Mouse (Mus musculus) left cerebral cortex, adult 2 months (tissue): ENCODE measurements around the gene Clps. TPM values are rescaled to one million over a fixed set of nuclear protein-coding genes. Genes with fewer than 3 reads are reported as not detected.

Experiments
- DNase-seq, 2 experiments: peaks; one replicate each; pipeline ENCODE4 v3.0.0; 2021 to 2022; ENCODE audit warnings: low spot score in 2 of 2, mixed read lengths in 1 of 2; ENCODE audit errors: extremely low spot score in 1 of 2
- H3K27ac ChIP-seq: fragments of 200-600 bp; 2 replicates; pipeline ENCODE4 v1.8.1; 2022
- H3K4me3 ChIP-seq: fragments of 200-600 bp; 2 replicates; pipeline ENCODE4 v1.8.1; 2022
- CTCF ChIP-seq: fragments of 200-600 bp; IDR thresholded peaks from 2 replicates; pipeline ENCODE4 v1.8.1; 2022; ENCODE audit warnings: antibody characterized with exemption, mild to moderate bottlenecking, moderate library complexity
- intact Hi-C: fragments of 180-260 bp; cut with DNase I; formaldehyde crosslinking; loops from one replicate; pipeline ENCODE4 v1.15.1; 2025
- total RNA-seq, 2 experiments: library from RNA; stranded (reverse); gene quantifications; 2 replicates each; pipeline ENCODE4 v1.2.3; 2021

The Clps gene
- total RNA-seq, 2 experiments from 2014 or later, result not detected

DNA sequence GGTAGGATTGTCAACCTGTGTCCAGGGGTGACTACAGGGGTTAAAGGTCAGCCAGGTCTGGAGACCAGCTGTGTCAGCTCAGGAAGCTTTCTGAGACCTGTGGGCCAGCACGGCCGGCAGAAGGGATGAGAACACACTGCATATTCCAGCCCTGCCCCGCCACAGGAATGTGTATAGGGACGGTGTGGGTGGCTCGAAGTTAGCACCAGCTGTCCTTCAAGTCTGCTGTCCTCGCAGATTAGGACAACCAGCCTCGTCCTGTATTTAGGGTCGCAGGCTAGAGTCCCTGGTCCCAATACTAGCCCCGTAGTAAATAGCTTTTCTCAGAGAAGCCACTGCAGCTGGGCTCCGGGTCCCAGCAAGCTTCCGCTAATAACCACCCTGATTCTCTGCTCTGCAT is 12.0 kb downstream of the Clps start:
- H3K27ac ChIP-seq, result no peak overlapping the region
- H3K4me3 ChIP-seq, result no peak overlapping the region
- no peak for TF ChIP-seq CTCF
- no peak for DNase-seq
- intact Hi-C loops, result no loop called here

DNA sequence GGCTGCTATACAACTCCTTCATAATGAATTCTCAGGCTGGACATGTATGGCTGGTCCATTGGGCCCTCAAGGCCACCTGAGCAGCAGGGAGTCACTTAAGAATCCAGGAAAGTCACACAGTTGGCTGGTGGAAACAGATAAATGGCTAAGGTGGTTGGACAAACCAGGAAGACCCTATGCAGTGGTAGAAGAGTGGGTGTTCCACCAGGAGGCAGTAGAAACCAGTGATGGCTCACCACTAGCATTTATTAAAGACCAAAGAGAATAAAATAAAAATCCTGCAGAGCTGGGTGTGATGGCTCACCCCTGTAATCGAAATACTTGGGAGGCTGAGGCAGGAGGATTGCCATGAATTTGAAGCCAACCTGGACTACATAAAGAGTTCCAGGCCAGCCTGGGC is 13.6 kb downstream of the Clps start:
- Histone ChIP-seq H3K4me3 (no peak overlapping the region), H3K27ac (no peak overlapping the region)
- intact Hi-C loops, result no loop called here
- DNase-seq, result no peak
- TF ChIP-seq CTCF, result peak; percentile 49

DNA sequence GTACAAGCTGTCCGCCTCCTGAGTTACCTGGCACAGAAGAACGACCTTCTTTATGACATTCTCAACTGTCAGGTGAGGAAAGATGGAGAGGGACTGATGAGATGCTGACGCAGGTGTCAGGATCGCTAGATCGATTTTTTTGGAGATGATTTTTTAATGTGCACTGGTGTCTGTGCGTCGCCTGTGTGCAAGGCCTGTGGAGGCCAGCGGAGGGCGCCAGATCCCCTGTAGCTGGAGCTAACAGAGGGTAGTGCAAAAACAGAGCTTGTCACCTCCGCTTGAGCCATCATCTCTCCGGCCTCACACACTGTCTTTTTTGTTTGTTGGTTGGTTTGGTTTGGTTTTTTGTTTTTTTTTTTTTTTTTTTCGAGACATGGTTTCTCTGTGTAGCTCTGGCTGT is 22.7 kb downstream of the Clps start:
- H3K4me3 ChIP-seq, result no peak overlapping the region
- no peak; the same call in 1 of the 2 replicates for TF ChIP-seq CTCF
- intact Hi-C loops, result no loop called here
- DNase-seq, result no peak
- no peak overlapping the region for H3K27ac ChIP-seq

DNA sequence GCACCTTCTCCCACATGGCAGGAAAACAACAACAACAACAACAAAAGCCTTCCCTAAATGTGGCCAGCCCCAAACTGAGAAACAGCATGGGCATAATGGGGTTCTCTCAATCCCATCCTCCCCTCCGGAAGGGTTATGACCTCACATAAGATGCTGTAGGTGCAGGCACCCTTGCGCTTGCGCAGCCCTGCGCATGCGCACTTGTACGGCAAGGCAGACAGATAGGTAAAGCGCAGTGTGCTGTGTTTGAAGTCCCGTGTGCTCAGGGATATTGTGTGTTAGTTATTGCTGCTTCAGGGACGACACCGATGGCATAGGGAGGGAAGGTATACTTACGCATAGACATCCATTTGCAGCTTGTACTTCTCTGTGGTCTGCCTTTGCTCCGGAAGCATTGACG is 27.2 kb downstream of the Clps start:
- DNase-seq, result no peak
- no peak for TF ChIP-seq CTCF
- intact Hi-C loops, result no loop called here
- no peak overlapping the region for H3K4me3 ChIP-seq
- H3K27ac ChIP-seq, result no peak overlapping the region

DNA sequence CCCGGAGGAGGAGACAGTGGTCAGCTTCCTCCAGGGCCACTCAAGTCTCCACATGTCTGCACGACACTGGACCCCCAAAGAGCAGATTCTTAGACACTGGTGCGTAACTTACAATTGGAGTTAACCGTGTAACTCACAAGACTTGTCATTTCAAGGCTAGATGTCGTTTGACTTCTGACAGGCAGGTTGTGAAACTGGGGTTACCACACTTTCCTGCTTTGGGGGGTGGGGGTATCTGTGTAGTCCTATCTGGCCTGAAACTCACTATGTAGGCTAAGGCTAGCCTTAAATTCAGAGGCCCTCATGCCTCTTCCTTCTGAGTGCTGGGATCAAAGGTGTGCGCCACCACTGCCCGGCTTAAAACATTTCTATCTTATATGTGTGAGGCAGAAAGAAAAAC is 28.0 kb downstream of the Clps start:
- intact Hi-C loops, result no loop called here
- DNase-seq, result no peak
- Histone ChIP-seq H3K27ac (no peak overlapping the region), H3K4me3 (no peak overlapping the region)
- no peak for TF ChIP-seq CTCF

DNA sequence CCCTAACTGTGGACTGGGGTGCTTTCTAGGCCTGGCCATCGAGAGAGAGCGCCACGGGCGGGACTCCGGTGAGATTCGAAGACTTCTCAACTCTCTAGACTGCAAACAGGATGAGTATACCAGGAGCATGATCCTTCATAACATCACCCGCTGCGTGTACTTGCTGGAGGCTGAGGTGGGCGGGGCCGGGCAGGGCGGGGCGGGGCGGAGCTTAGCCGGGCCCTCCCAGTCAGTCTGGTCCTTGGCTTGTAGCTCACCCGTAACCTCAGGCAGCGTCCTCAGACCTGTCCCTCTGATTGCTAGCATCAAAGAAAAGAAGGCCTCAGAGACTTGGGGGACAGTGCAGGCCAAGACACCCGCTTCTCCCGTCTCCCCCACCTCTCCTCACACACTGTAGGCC is 28.6 kb downstream of the Clps start:
- intact Hi-C loops, result no loop called here

DNA sequence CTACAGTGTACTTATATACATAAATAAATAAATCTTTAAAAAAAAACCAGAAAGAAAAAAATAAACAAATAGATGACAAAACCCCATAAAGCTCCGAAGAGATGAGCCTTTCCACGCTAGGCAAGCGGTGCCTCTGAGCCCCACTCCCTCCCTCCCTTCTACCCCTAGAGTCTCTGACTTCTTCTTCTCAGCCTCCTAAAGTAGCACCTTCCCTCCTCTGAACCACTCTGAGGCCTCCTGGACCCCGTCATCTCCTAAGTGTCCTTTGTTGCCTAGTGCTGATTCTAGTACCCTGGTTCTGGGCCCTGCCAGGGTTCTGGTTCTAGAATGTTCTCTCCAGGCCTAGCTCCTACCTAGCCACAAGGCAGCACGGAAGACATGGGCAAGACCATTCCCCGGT is 30.1 kb downstream of the Clps start, which contains the start of gene Armc12:
Gene Armc12, plus strand, starts transcription at position 301 of the 400 bp plus-strand sequence.
- Histone ChIP-seq H3K27ac (no peak within 1 kb of the TSS), H3K4me3 (no peak within 1 kb of the TSS)
- intact Hi-C loops, result no loop called here
- DNase-seq, result no peak
- no peak; the same call in 1 of the 2 replicates for TF ChIP-seq CTCF

More for the DNA sequence above, 28.6 kb downstream of the Clps start:
- Histone ChIP-seq H3K4me3 (no peak overlapping the region), H3K27ac (no peak overlapping the region)
- DNase-seq, result no peak
- TF ChIP-seq CTCF, result no peak

DNA sequence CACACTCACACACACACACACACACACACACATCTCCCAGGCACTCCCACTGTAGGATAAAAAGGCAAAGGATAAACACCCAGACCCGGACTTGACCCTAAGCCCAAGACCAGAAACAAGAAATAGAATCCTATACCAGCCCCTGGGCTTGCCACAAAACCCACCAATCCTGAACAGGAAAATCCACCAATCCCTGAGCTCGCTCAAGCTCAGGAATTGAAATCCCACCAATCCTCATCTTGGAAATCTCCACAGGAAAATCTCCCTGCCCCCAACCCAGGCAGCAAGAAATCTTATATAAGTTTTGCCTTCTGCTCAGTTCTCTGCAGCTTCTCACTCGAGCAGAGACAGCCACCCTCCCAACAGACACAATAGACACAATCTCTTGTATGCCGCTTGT is 31.4 kb downstream of the Clps start:
- intact Hi-C loops, result loop anchor here (5.0 kb wide), 1 partner anchor 297 kb away; the partner anchor contains the start of gene Ppard
- H3K27ac ChIP-seq, result no peak overlapping the region
- no peak overlapping the region for H3K4me3 ChIP-seq
- DNase-seq, result no peak
- no peak for TF ChIP-seq CTCF

DNA sequence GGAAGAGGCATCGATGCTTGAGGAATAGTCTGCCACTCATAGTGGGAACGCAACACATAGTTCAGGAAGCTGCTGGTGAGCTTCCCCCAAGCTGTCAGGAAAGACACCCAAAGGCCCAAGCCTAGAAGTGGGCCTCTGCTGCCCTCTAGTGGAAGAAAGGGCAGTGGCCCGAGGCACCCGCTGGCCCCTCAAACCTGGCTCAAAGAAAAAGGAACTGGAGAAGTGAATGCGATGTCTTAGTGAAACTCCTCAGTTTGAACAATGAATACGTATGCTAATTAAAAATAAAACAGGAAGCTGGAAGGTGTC is 32.6 kb downstream of the Clps start:
- intact Hi-C loops, result loop anchor here (1.0 to 5.0 kb wide), 3 partner anchors 121 to 296 kb away; partner anchors contain the start of gene Ppard
- peak; percentile 84 to 91 for DNase-seq
- Histone ChIP-seq H3K27ac (no peak overlapping the region; the same call in 1 of the 2 replicates), H3K4me3 (no peak overlapping the region)
- peak; percentile 99 for TF ChIP-seq CTCF

DNA sequence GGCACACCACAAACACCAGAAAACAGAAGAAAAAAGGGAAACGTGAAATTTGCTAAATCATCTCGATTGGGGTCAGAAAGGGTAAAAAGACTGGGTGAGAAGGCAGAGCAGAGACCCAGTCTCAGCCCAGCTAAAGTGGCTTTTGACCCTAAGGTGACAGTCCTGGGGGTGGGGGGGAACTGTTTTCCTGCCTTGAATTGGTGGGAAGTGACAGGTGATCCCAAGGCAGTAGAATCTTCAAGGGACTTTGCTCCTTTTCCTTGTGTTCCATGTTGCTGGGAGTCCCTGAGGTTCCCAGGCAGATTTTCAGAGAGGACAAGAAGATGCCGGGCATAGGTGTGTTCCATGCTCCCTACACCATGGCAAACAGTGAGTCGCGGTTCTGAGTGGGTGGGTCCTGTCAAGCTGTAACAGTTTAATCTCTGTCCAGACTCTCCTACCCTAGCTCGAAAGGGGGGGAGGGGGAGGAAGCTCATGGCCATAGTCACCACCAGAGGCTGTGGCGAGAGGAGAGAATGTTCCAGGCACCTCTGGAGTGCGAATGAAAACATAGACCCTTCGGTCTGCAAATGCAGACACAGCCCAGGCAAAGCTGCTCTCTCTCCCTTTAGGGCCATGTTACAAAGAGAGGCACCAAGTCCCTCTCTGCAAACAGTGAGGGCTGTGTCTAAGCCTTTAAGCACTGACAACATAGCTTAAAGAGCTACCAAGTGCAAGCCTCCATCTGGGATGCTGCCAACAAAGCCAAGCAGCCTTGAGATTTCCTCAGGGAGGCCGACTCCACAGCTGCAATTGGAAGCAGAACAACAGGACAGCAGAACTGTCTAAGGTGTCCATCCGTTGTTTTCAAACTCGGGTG is 33.2 kb downstream of the Clps start:
- no peak for TF ChIP-seq CTCF
- intact Hi-C loops, result loop anchor here (1.0 to 5.0 kb wide), 3 partner anchors 120 to 295 kb away; partner anchors contain the start of gene Ppard
- Histone ChIP-seq H3K27ac (peak overlapping the region; percentile 30; the same call in 1 of the 2 replicates), H3K4me3 (no peak overlapping the region)
- peak in 1 of 2 experiments; percentile 51 for DNase-seq

DNA sequence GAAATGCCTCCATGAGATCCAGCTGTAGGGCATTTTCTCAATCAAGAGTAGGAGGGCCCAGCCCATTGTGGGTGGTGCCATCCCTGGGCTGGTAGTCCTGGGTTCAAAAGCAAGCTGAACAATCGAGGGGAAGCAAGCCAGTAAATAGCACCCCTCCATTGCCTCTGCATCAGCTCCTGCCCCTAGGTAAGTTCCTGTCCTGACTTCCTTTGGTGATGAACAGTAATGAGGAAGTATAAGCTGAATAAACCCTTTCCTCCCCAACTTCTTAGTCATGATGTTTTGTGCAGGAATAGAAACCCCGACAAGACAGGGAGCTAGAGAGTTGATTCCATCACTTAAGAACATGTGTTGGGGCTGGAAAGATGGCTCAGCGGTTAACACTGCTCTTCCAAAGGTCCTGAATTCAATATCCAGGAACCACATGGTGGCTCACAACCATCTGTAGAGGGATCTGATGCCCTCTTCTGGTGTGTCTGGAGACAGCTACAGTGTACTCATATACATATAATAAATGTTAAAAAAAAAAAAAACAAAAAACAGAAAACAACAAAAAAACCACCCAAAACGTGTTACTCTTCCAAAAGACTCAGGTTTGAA is 35.6 kb downstream of the Clps start:
- H3K4me3 ChIP-seq, result no peak overlapping the region
- intact Hi-C loops, result loop anchor here (5.0 kb wide), 1 partner anchor 293 kb away; the partner anchor contains the start of gene Ppard
- no peak overlapping the region for H3K27ac ChIP-seq
- DNase-seq, result no peak
- TF ChIP-seq CTCF, result peak; percentile 35

DNA sequence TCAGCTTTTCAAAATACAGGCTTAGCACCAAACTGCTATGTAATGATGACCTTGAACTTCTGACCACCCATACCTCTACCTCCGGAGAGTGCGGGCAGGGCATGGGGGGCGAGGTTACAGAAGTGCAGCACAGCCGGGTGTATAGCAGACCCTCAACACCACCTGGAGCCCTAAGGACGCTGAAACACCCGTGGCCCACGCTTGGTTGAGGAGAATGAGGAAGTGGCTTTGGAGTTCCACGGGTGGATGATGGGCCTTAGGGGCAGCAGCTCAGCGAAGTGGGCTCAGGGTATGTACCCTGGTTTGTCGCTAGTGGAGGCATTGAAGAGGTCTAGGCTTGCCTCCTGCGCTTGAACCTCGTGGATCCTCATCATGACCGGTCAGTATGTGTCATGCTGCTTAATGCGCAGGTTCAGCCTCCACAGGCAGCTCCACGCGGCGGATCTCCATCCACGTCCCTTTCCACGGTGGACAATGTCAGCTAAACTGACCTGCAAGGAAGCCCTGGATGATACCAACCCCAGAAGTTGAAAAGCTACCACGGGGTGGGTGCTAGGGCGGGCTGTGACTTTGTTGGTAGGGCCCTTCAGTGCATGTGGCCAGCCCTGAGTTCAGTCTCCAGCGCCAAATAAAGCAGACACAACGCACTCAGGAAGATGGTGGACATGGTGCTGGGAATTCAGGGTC is 36.4 kb downstream of the Clps start:
- Histone ChIP-seq H3K27ac (peak overlapping the region; percentile 100), H3K4me3 (no peak overlapping the region)
- peak in 1 of 2 experiments; percentile 17 for DNase-seq
- intact Hi-C loops, result no loop called here
- no peak for TF ChIP-seq CTCF
